Mouse (Mus musculus): ENCODE measurements around the gene Gm10553. TPM values are rescaled to one million over a fixed set of nuclear protein-coding genes. Genes with fewer than 3 reads are reported as not detected.
"Not testable (repeated sequence)": the region's sequence is repeated elsewhere in the genome, so short reads cannot be mapped to it uniquely, and the experiment has no call there.

Gm10553 gene
- polyA plus RNA-seq (2015; fragmentation: Nextera tagmentation; extraction: Ambion mirVana) = not detected in 2 replicates

DNA sequence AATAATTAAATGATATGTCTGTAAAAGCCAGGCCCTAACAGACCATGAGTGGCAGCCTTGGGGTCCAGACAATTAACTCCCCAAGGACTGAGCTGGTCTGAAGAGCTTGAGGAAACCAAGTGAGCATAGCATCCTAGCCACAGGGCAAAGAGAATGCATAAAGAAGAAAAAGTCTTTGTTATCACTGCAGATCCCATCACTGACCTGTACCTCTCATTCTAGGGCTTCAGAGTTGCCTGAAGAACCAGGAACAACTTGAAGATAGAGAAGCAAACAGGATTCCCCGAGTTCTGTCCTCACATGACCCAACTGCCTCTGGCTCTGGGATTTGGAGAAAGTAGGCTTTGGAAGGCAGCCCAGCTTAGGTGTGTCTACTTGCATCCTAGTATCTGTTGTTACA, at the start of gene Gm10553:
Gm10553 (plus strand) TSS at position 301 of the 400 bp plus-strand sequence.
- H3K4me3 ChIP-seq; H3K4me2 ChIP-seq; ATAC-seq; H3K9ac ChIP-seq; H3K27ac ChIP-seq; H3K9me3 ChIP-seq (replicated peaks); H3K36me3 ChIP-seq (ENCODE audit: poor library complexity, severe bottlenecking); H3K4me1 ChIP-seq; H3K27me3 ChIP-seq: not testable (repeated sequence)
- WGBS = 54% methylated on average over 1 of the region's 1 CpGs

DNA sequence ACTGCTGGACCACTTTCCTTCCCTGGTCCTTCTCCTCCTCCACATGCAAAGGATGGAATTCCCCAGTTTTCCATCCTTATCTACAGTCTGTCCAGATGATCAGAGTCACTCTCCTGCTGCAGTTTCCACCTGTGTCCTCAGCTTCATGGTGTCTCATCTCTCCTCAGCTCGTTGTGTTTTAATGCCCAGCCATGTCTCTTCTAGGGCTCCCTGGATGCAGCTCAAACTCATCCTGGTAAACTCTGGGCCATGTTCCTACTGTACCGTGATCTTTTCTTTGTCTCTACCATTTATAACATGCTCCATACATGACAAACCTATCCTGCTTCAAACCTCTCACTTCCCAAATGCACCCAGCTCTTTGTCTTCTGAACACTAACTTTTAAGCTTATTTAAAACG, 28.3 kb upstream of the Gm10553 start:
- H3K9ac ChIP-seq; H3K4me1 ChIP-seq; H3K9me3 ChIP-seq (replicated peaks); H3K27ac ChIP-seq; H3K36me3 ChIP-seq (ENCODE audit: poor library complexity, severe bottlenecking); H3K4me3 ChIP-seq; H3K4me2 ChIP-seq; ATAC-seq; H3K27me3 ChIP-seq: not testable (repeated sequence)
- 59% methylated on average over 3 of the region's 3 CpGs for WGBS

DNA sequence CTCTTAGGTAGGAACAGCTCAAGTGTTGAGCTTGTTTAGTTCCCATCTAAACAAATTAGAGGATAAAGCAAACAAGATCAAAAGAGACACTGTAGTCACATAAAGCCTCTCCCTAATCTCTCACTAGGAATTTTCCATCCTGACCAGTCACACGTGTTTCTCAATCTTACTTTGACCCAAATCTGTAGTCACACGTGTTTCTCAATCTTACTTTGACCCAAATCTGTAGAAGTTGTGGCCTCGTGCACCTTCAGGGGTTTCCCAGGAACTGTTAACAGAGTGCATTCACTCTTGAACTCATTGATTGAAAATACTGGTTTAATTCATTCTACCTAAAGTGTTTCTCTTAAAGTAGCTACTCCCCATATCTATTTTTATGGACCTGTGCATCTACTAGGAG, 26.9 kb upstream of the Gm10553 start:
- H3K9ac ChIP-seq; H3K4me2 ChIP-seq; H3K27ac ChIP-seq; H3K4me3 ChIP-seq; H3K4me1 ChIP-seq; H3K36me3 ChIP-seq (ENCODE audit: poor library complexity, severe bottlenecking); H3K27me3 ChIP-seq; H3K9me3 ChIP-seq (replicated peaks); ATAC-seq: not testable (repeated sequence)
- 70% methylated on average over 3 of the region's 3 CpGs for WGBS

GRCm38 (mm10) chr1:85084803-85085202, 15.2 kb upstream of the Gm10553 start:
- not testable (repeated sequence) for H3K36me3 ChIP-seq (ENCODE audit: poor library complexity, severe bottlenecking); H3K4me3 ChIP-seq; ATAC-seq; H3K9ac ChIP-seq; H3K4me2 ChIP-seq; H3K4me1 ChIP-seq; H3K27me3 ChIP-seq; H3K27ac ChIP-seq; H3K9me3 ChIP-seq (replicated peaks)
- WGBS = 60% methylated on average over 3 of the region's 3 CpGs

GRCm38 (mm10) chr1:85086211-85086610, 13.8 kb upstream of the Gm10553 start:
- WGBS = 66% methylated on average over 1 of the region's 1 CpGs
- H3K27ac ChIP-seq; H3K4me2 ChIP-seq; H3K9me3 ChIP-seq (replicated peaks); H3K36me3 ChIP-seq (ENCODE audit: poor library complexity, severe bottlenecking); H3K27me3 ChIP-seq; H3K9ac ChIP-seq; ATAC-seq; H3K4me1 ChIP-seq; H3K4me3 ChIP-seq: not testable (repeated sequence)

DNA sequence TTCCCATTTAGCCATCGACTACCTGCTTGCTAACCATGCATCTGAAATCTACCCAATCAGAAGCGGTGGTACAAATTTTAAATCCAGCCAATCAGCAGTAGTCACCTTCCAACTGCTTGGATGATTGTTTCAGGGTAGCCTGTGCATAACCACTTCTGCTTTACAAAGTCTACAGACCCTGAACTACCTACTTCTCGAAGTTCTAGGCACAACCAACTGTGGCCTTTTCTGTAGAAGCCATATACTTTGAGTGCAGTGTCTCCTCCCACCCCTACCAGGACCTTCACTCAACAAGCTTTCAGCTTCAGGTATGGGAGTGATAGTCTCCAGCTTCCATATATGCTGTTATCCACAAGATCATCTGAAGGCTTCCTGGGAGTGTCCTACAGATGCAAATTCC, 7.8 kb upstream of the Gm10553 start:
- H3K9me3 ChIP-seq (replicated peaks); H3K9ac ChIP-seq; H3K27me3 ChIP-seq; H3K27ac ChIP-seq; H3K4me1 ChIP-seq; ATAC-seq; H3K4me3 ChIP-seq; H3K36me3 ChIP-seq (ENCODE audit: poor library complexity, severe bottlenecking); H3K4me2 ChIP-seq: not testable (repeated sequence)
- 49% methylated on average over 1 of the region's 3 CpGs for WGBS

- not testable (repeated sequence) for H3K27me3 ChIP-seq; ATAC-seq; H3K36me3 ChIP-seq (ENCODE audit: poor library complexity, severe bottlenecking); H3K4me2 ChIP-seq; H3K9ac ChIP-seq; H3K4me3 ChIP-seq; H3K27ac ChIP-seq; H3K9me3 ChIP-seq (replicated peaks); H3K4me1 ChIP-seq
- 84% methylated on average over 6 of the region's 7 CpGs for WGBS
Measured at GRCm38 (mm10) chr1:85093011-85093572, 6.9 kb upstream of the Gm10553 start.

DNA sequence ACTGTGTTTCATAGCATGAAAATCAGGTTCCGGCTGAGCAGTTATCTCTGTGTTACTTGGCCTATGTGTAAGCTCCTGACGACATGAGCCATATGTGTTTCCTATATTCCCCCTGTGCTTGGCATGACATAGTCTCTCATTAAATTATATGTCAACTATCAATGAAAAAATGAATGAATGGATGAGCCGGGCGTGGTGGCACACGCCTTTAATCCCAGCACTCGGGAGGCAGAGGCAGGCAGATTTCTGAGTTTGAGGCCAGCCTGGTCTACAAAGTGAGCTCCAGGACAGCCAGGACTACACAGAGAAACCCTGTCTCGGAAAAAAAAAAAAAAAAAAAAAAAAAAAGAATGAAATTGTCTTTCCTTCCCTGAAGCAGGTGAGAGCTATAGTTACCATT, 883 bp upstream of the Gm10553 start:
- H3K27ac ChIP-seq; H3K9me3 ChIP-seq (replicated peaks); H3K9ac ChIP-seq; ATAC-seq; H3K4me2 ChIP-seq; H3K36me3 ChIP-seq (ENCODE audit: poor library complexity, severe bottlenecking); H3K27me3 ChIP-seq; H3K4me1 ChIP-seq; H3K4me3 ChIP-seq: not testable (repeated sequence)
- 84% methylated on average over 7 of the region's 7 CpGs for WGBS

DNA sequence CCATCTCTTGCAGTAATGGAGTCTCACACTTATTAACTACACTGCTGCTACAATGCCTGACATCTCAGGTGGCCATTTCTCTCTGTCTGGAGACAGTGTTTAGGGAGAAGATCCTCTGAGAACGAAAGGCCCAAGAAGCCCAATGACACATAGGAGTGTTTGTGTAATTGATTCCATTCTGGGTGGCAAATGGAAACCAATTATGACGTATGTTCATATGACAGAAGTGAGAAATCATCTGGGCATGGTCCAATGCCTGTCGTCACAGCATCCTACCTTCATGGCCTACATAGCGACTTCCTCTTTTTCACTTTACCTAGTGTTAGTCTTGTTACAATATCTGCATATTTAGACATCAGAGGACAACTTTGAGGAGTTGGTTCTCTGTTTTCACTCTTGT, 1.8 kb downstream of the Gm10553 start:
- H3K9me3 ChIP-seq (replicated peaks); H3K4me3 ChIP-seq; H3K4me2 ChIP-seq; H3K9ac ChIP-seq; H3K36me3 ChIP-seq (ENCODE audit: poor library complexity, severe bottlenecking); H3K27me3 ChIP-seq; H3K27ac ChIP-seq; H3K4me1 ChIP-seq; ATAC-seq: not testable (repeated sequence)
- WGBS = 85% methylated on average over 4 of the region's 4 CpGs

- not testable (repeated sequence) for H3K36me3 ChIP-seq (ENCODE audit: poor library complexity, severe bottlenecking); H3K4me1 ChIP-seq; ATAC-seq; H3K4me3 ChIP-seq; H3K9ac ChIP-seq; H3K9me3 ChIP-seq (replicated peaks); H3K27ac ChIP-seq; H3K27me3 ChIP-seq; H3K4me2 ChIP-seq
- WGBS = 86% methylated on average over 4 of the region's 4 CpGs
Measured at GRCm38 (mm10) chr1:85105336-85105735, 5.4 kb downstream of the Gm10553 start.

- not testable (repeated sequence) for H3K9ac ChIP-seq; H3K36me3 ChIP-seq (ENCODE audit: poor library complexity, severe bottlenecking); H3K4me2 ChIP-seq; H3K27ac ChIP-seq; ATAC-seq; H3K4me1 ChIP-seq; H3K4me3 ChIP-seq; H3K27me3 ChIP-seq; H3K9me3 ChIP-seq (replicated peaks)
- 74% methylated on average over 5 of the region's 6 CpGs for WGBS
Measured at GRCm38 (mm10) chr1:85106013-85106412, 6.0 kb downstream of the Gm10553 start.

GRCm38 (mm10) chr1:85109753-85110152, 9.8 kb downstream of the Gm10553 start, which contains the start of gene A530032D15Rik:
Gene A530032D15Rik (minus strand): TSS chr1:85109853.
- H3K4me2 ChIP-seq; H3K4me3 ChIP-seq; ATAC-seq; H3K27ac ChIP-seq; H3K9me3 ChIP-seq (replicated peaks); H3K27me3 ChIP-seq; H3K4me1 ChIP-seq; H3K9ac ChIP-seq; H3K36me3 ChIP-seq (ENCODE audit: poor library complexity, severe bottlenecking): not testable (repeated sequence)
- 83% methylated on average over 2 of the region's 7 CpGs for WGBS

DNA sequence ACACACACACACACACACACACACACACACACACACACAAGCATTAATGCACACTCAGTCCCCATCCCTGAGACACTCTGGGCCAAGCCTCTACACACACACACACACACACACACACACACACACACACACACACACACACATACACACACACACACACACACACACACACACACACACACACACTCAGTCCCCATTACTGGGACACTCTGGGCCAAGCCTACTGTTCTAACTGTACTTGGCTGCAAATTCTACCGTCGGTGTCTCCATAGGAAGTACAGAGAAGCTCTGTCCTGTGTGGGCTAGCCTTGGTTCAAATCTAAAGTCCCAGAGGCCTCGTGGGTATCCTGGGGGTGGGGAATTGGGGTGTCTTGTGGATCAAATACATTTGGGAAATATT, 10.9 kb downstream of the Gm10553 start:
- not testable (repeated sequence) for H3K27ac ChIP-seq; ATAC-seq; H3K4me1 ChIP-seq; H3K4me3 ChIP-seq; H3K4me2 ChIP-seq; H3K9ac ChIP-seq; H3K27me3 ChIP-seq; H3K36me3 ChIP-seq (ENCODE audit: poor library complexity, severe bottlenecking)
- 88% methylated on average over 3 of the region's 3 CpGs for whole genome bisulfite sequencing
- H3K9me3 ChIP-seq (replicated peaks) = peaks cover 11% of the 10 kb centered on the region; the same call in 1 of the 2 replicates

Measured in forebrain, embryonic 13.5 days (tissue).